Mouse (Mus musculus) midbrain, embryonic 10.5 days (tissue): ENCODE measurements at regions not wholly inside any gene's neighbourhood (a gene's known extent, or its start where the extent isn't known, plus 50 kb on each side); places are given as distances from the start of the nearest gene placed in this dataset.

Source experiments
- DNase-seq: peaks from one replicate; pipeline ENCODE4 v3.0.0-alpha.2; 2017; ENCODE audit warnings: low spot score
- H3K27ac ChIP-seq: fragments of 300-500 bp; sonication (generic); replicated peaks from 2 replicates; pipeline ENCODE4 v1.5.1; 2016; ENCODE audit warnings: mild to moderate bottlenecking
- H3K27me3 ChIP-seq: fragments of 300-500 bp; sonication (generic); 2 replicates; pipeline ENCODE4 v1.6.1; 2016; ENCODE audit warnings: low read depth, mild to moderate bottlenecking; ENCODE audit not compliant: poor library complexity, severe bottlenecking
- H3K36me3 ChIP-seq: fragments of 300-500 bp; sonication (generic); 2 replicates; pipeline ENCODE4 v1.6.1; 2016; ENCODE audit warnings: mild to moderate bottlenecking, moderate library complexity
- H3K4me1 ChIP-seq: fragments of 300-500 bp; sonication (generic); 2 replicates; pipeline ENCODE4 v1.6.1; 2016
- H3K4me3 ChIP-seq: fragments of 300-500 bp; sonication (generic); 2 replicates; pipeline ENCODE4 v1.5.1; 2016; ENCODE audit warnings: mild to moderate bottlenecking, moderate library complexity
- H3K9me3 ChIP-seq: fragments of 300-500 bp; sonication (generic); replicated peaks from 2 replicates; pipeline ENCODE4 v1.6.1; 2016; ENCODE audit warnings: mild to moderate bottlenecking
- WGBS: fragments of 180-500 bp; shearing (Covaris S2); methylation state at CpG from one replicate; pipeline ENCODE4 v1.1.7; 2016; 5-methylcytosine and 5-hydroxymethylcytosine counted together

DNA sequence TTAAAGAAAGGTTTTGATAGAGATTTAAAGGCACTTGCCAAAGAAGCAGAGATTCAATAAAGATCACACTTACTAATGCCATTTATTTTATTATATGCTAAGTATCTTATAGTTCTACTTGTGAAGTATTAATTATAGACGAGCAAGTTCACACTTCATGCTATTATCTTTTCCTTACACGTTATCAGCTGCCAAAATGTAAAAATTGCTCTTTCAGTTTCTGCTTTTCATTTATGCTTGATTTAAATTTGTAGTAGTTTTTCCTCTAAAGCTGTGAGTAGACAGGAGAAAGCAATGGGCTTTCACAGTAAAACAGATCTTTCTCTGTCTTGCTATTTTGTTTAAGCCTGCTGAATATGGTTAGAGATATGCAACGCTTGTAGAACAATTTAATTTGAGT lies 125.9 kb upstream of the Cdkn2b start:
- no peak overlapping the region for H3K27ac ChIP-seq
- H3K4me1 ChIP-seq: no peaks in the 10 kb centered on the region
- H3K4me3 ChIP-seq: no peak overlapping the region
- H3K27me3 ChIP-seq: no peaks in the 10 kb centered on the region
- 86% methylated on average over 3 of the region's 3 CpGs for WGBS
- no peaks in the 10 kb centered on the region for H3K36me3 ChIP-seq
- no peak for DNase-seq
- H3K9me3 ChIP-seq: no peaks in the 10 kb centered on the region

DNA sequence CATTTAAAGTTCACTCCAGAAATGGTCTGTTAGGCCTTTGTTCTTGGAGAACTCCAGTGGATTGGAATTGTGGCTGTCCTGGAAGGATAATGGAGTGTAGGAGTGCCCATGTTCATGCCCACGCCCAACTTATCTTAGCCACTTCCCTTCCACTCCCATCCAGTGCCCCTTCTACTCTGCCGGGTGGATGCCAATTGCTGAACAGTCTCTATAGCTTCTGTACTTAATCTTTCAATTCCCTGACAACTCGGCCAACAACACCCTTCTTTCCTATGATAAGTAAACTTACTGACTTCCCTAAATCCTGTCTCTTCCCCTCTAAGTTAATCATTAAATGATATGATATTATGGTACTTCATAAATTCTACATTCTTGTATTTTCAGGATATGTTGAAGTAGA lies 123.3 kb upstream of the Cdkn2b start:
- Histone ChIP-seq H3K4me3 (no peak overlapping the region), H3K36me3 (no peaks in the 10 kb centered on the region), H3K4me1 (no peaks in the 10 kb centered on the region), H3K27ac (no peak overlapping the region), H3K27me3 (no peaks in the 10 kb centered on the region), H3K9me3 (no peaks in the 10 kb centered on the region)
- no peak for DNase-seq
- WGBS: 91% methylated on average over 3 of the region's 3 CpGs

DNA sequence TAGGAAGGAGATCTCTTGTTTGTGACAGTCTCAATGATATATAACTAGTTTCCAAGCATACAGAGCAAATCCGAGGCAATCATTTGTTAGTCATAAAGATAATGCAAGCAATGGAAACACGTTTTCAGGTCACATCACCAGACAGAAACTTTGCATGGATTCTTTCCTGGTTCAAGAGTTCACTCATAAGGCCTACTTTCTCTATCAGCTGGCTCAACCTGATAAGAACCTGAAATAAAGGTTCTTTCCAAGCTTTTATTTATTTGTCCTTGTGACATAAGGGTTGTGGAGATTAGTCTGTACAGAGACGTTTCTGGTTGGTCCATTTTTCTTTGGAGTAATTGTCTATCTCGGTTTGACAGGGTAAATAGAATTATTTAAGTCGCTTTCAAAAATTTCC lies 122.7 kb upstream of the Cdkn2b start:
- Histone ChIP-seq H3K4me1 (no peaks in the 10 kb centered on the region), H3K4me3 (no peak overlapping the region), H3K36me3 (no peaks in the 10 kb centered on the region), H3K9me3 (no peaks in the 10 kb centered on the region), H3K27ac (no peak overlapping the region), H3K27me3 (no peaks in the 10 kb centered on the region)
- DNase-seq: no peak
- 81% methylated on average over 5 of the region's 5 CpGs for WGBS

DNA sequence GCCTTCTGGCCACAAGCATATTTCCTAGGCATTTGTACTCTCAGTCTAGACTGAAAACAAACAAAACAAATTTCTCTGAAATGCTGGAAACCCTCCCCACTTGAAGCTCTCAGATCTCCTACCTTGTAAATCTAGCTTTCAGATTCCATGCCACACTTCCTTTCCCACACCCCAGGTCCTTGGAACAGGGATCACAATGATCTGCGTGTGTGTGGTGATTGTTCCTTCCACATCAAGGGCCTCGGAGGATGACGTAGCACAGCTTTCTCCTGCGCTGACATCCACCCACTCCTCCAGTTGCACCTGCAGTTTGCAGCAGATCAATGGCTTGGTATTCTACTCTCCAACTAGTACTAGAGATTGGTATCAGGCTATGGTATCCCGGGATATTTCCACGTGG lies 120.7 kb upstream of the Cdkn2b start:
- Histone ChIP-seq H3K4me1 (peaks cover 6% of the 10 kb centered on the region; the same call in 1 of the 2 replicates), H3K27ac (no peak overlapping the region), H3K27me3 (no peaks in the 10 kb centered on the region), H3K9me3 (no peaks in the 10 kb centered on the region), H3K4me3 (no peak overlapping the region), H3K36me3 (no peaks in the 10 kb centered on the region)
- 86% methylated on average over 6 of the region's 6 CpGs for WGBS
- DNase-seq: no peak

DNA sequence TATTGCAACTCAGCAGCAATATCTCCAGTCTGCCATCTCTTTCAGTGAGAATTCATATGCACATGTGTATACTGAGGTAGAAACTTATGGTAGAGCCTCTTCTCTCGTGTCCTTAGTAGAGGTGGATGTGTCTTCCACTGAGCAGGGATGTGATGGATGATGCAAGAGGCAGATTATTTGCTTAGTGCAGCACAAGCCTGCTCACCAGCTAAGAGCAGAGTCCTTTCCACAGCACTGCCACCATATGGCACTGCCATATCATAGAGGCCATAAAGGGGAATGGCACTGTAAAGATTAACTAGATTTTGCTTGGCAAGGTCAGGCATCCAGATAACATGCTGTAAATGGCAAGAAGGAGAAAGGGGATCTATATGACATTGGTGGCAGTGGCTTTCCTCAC lies 117.6 kb upstream of the Cdkn2b start:
- Histone ChIP-seq H3K4me1 (peaks cover 6% of the 10 kb centered on the region; the same call in 1 of the 2 replicates), H3K27ac (no peak overlapping the region), H3K27me3 (no peaks in the 10 kb centered on the region), H3K9me3 (no peaks in the 10 kb centered on the region), H3K4me3 (no peak overlapping the region), H3K36me3 (no peaks in the 10 kb centered on the region)
- WGBS: 100% methylated on average over 1 of the region's 1 CpGs
- DNase-seq: no peak

DNA sequence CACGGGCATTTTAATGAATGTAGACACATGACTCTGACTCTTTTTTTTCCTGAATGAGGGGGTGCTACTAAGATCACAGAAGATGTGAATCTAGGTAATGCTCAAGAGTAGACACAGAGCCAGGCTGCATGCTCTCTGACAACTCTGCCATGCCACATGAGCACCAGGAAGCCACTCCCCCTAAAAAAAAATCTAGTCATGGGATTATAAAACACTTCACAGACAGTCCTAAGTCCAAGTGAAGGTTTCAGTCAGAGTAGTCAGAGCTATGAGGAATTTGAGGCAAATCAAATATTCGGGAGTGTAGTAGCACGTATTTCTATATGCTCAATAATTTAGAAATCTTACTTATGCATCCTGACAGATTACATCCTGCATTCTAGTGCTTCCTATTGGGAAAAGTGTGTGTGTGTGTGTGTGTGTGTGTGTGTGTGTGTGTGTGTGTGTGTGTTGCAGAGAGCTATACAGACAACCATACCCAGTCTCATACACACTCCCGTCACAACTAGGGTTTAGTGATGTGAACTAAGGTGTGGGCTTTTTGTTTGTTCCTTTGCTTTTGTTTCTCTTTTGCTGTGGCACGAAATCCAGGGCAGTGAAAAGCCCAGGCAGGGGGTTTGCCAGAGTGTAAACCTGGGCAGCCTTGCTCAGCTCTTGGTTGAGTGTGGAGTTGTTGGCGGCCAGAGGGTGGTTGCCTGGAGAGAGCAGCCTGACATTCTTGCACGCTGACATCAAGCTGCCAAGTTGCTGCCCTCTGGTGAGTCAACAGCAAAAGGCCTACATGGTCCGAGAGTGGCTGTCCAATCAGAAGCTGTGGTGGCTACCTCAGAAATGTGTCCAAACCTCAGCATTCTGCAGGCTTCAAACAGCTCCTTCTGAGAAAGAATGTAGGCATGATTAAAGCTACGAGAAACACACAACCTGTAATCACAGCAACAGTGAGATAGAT lies 116.8 kb upstream of the Cdkn2b start:
- DNase-seq: peak; percentile 26
- H3K4me3 ChIP-seq: no peak overlapping the region
- no peaks in the 10 kb centered on the region for H3K36me3 ChIP-seq
- no peaks in the 10 kb centered on the region for H3K27me3 ChIP-seq
- H3K9me3 ChIP-seq: no peaks in the 10 kb centered on the region
- H3K27ac ChIP-seq: no peak overlapping the region
- H3K4me1 ChIP-seq: peaks cover 6% of the 10 kb centered on the region; the same call in 1 of the 2 replicates
- 68% methylated on average over 9 of the region's 9 CpGs for WGBS

DNA sequence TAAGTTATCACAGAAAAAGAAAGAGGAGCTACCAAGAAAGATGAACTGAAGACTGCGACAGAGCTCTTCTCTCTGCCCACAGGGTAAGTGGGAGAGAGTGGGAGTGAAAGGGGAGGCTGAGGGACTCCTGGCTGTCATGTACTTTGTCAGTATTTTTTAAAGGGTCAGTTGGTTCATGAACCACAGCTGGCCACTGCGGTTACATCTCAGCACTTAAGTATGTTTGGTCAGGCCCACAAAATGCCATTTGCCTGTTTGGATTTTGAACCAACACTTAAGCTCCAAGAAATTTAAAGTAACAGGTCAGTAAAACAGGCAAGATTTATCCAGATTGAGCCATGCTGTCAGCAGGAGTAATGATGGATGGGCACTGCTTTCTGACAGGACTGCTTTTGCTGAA lies 115.1 kb upstream of the Cdkn2b start:
- Histone ChIP-seq H3K36me3 (no peaks in the 10 kb centered on the region), H3K4me1 (peaks cover 6% of the 10 kb centered on the region; the same call in 1 of the 2 replicates), H3K9me3 (no peaks in the 10 kb centered on the region), H3K4me3 (no peak overlapping the region), H3K27me3 (no peaks in the 10 kb centered on the region), H3K27ac (no peak overlapping the region)
- 81% methylated on average over 2 of the region's 2 CpGs for WGBS
- no peak for DNase-seq

DNA sequence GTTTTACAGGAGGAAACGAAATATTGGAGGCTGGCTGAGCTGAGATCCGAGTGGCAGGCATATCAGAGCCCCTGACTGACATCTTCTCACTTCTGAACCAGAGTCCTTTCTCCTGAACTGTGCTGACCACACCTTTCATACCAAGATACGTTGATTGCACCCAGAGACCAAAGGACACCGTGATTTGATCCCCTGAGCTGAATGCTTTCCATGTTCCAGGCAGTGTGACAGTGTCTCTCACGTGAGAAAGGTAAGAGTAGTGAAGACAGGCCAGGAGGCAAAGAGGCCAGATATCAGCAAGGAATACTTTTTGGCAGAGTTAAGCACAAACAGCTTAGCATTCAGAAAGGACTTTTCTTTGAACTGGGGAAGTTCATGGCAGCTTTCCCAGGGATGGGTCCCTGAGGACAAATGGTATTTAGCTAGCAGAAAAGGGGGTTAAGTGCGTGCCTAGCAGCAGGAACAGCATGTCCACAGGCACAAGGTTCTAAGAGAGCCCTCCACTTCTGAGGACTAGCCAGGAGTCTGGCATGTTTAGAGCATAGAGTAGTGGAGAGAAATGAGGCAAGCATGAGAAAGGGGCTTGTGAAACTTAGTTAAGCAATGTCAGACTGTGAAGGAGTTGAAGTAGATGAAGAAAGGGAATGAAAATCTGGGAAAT lies 111.0 kb upstream of the Cdkn2b start:
- Histone ChIP-seq H3K9me3 (no peaks in the 10 kb centered on the region), H3K4me3 (no peak overlapping the region), H3K27me3 (no peaks in the 10 kb centered on the region), H3K27ac (no peak overlapping the region), H3K4me1 (no peaks in the 10 kb centered on the region), H3K36me3 (no peaks in the 10 kb centered on the region)
- WGBS: 78% methylated on average over 6 of the region's 6 CpGs
- DNase-seq: no peak

DNA sequence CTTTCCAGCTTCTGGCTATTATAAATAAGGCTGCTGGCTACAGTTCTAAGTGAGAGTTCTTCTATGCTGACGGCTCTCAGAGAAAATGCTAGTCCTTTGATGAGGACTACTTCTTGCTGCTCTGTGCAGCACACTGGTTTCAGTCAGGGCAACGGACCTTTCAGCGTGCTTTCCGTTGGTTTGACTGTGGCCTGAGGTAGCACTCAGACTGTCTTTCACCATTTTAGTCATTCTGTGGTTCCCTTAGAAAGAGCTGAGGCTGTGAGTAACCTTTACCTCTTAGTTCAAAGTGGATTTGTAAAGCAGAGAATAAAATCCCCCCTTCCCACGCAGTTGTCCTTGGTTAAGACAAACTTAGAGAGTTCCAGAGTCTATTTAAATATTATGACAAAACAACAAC lies 110.0 kb upstream of the Cdkn2b start:
- Histone ChIP-seq H3K27ac (no peak overlapping the region), H3K4me3 (no peak overlapping the region), H3K27me3 (no peaks in the 10 kb centered on the region), H3K4me1 (no peaks in the 10 kb centered on the region), H3K36me3 (no peaks in the 10 kb centered on the region), H3K9me3 (no peaks in the 10 kb centered on the region)
- DNase-seq: no peak
- 91% methylated on average over 5 of the region's 5 CpGs for WGBS

DNA sequence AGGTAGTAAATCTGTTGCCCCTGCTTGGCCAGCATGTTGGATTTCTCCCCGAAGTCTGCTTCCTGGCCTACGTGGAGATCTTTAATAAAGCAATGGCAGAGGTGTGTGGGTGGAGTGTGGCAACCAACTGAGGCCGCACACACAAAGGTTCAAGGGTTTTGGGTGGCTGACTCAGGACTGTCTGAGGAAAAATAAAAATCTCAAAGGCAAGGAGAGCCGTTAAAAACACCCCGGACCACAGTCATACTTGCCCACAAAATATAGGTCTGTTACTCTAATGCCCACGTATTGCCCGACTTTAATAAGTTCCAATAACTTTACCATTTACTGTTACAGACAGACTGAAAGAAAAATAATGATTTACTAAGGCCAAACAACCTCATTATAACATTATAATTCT lies 108.7 kb upstream of the Cdkn2b start:
- Histone ChIP-seq H3K27ac (no peak overlapping the region), H3K4me1 (no peaks in the 10 kb centered on the region), H3K4me3 (no peak overlapping the region), H3K27me3 (no peaks in the 10 kb centered on the region), H3K36me3 (no peaks in the 10 kb centered on the region), H3K9me3 (no peaks in the 10 kb centered on the region)
- no peak for DNase-seq
- WGBS: 90% methylated on average over 7 of the region's 7 CpGs

DNA sequence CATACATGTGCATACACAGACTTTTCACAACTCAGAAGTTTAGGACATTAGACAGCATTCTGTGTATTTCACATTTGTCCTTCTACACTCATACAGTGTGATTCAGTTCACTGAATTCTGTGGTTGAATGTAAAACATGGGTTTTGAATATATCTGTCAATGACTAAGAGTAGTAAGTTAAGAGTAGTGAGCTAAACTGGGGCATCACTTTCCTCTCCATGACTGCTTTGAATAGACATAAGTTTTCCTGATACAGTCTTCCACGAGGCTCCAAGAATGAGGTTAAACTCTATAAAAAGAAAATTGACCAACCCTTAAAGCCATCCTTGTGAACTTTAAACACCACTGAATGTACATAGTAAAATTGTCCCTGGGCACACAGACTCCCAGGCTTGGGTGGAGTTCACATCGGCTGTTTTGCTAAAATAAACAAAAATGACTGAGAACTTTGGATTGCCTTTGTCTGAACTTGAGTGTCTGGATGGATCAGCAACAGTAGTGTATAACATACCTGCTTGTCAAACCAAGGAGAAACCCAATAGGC lies 94.9 kb upstream of the Cdkn2b start:
- no peak overlapping the region for H3K4me3 ChIP-seq
- no peak for DNase-seq
- H3K4me1 ChIP-seq: no peaks in the 10 kb centered on the region
- no peak overlapping the region for H3K27ac ChIP-seq
- 77% methylated on average over 2 of the region's 2 CpGs for WGBS
- H3K36me3 ChIP-seq: no peaks in the 10 kb centered on the region
- no peaks in the 10 kb centered on the region for H3K9me3 ChIP-seq
- no peaks in the 10 kb centered on the region for H3K27me3 ChIP-seq

DNA sequence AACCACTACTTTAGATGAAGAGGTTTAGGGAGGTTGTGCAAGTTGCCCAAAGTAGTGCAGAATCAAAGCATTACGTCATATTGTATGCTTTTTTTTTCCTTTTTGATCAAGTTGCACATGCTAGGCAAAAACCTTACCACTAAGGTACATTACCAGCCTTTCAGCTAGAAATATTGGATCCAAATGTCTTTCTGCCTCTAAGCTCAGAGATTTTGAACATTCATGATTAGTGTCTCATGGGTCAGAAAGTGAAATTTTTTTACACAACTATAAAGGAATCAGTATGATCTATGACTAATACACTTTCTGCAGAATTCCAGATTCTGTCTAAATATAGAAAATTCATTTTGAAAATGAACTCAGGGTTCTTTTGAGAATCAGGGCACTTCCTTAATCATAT lies 92.3 kb upstream of the Cdkn2b start:
- no peaks in the 10 kb centered on the region for H3K4me1 ChIP-seq
- H3K4me3 ChIP-seq: no peak overlapping the region
- 82% methylated on average over 1 of the region's 1 CpGs for WGBS
- no peaks in the 10 kb centered on the region for H3K36me3 ChIP-seq
- no peak for DNase-seq
- no peaks in the 10 kb centered on the region for H3K9me3 ChIP-seq
- H3K27ac ChIP-seq: no peak overlapping the region
- no peaks in the 10 kb centered on the region for H3K27me3 ChIP-seq

DNA sequence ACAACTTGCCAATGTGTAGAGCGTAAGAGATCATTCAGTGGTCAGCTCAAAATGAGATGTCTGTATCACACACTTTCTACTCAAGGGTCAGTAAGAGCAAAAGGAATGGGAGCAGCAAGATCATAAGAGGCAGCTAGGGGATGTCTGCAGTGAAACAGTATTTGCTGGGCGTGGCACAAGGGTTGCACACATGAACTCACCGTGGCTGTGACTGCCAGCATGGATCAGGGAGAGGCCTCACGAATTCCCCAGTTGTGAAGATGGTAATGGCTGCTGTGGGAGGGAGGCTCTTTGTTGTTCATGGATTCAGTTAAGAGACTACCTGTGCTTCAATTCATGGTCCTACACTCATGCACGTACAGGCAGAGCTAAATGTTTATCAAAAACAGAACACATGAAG lies 91.5 kb upstream of the Cdkn2b start:
- Histone ChIP-seq H3K4me3 (no peak overlapping the region), H3K36me3 (no peaks in the 10 kb centered on the region), H3K4me1 (no peaks in the 10 kb centered on the region), H3K9me3 (no peaks in the 10 kb centered on the region), H3K27me3 (no peaks in the 10 kb centered on the region), H3K27ac (no peak overlapping the region)
- WGBS: 84% methylated on average over 5 of the region's 5 CpGs
- no peak for DNase-seq
